In genomic region chr7:99711166-99711565, GRCm38 (mm10) we compare ENCODE assay signal across 12 mouse cellular contexts. TPM values are rescaled to one million over a fixed set of nuclear protein-coding genes. Genes with fewer than 3 reads are reported as not detected.
DNase-seq lines count a peak whose midpoint lies in the region; ATAC-seq lines count a peak whose summit lies in the region.
"Had no signal": no experiment of that assay in that cellular context is flagged by ENCODE, and none has a peak within 500 bp of the region (broad histone marks: within the 10 kb centered on the region; RNA-seq: fewer than 3 reads in every experiment).

Gene Slco2b1 (minus strand): TSS chr7:99711340.

- H3K9me3 ChIP-seq in kidney, embryonic 16.5 days (ENCODE audit: low read length) = no peaks in the 10 kb centered on the region
- H3K9me3 ChIP-seq in midbrain, embryonic 11.5 days (ENCODE audit: control insufficient read depth, low read length) = no peaks in the 10 kb centered on the region
- H3K9me3 ChIP-seq: G1E; liver, embryonic 13.5 days; midbrain, embryonic 13.5 days had no signal

- H3K4me2 ChIP-seq in kidney, embryonic 16.5 days (replicated peaks; ENCODE audit: low read depth, low read length) = no peak within 1 kb of the TSS
- no peak within 1 kb of the TSS for H3K4me2 ChIP-seq in midbrain, embryonic 11.5 days
- H3K4me2 ChIP-seq: liver, embryonic 13.5 days; midbrain, embryonic 13.5 days had no signal

- H3K4me1 ChIP-seq in kidney, embryonic 16.5 days (ENCODE audit: insufficient read depth, low read length) = peaks cover 13% of the 10 kb centered on the region
- H3K4me1 ChIP-seq in midbrain, embryonic 11.5 days (ENCODE audit: control insufficient read depth, insufficient read depth, low read length) = no peaks in the 10 kb centered on the region

- H3K9ac ChIP-seq in kidney, embryonic 16.5 days (replicated peaks; ENCODE audit: low read length) = no peak within 1 kb of the TSS
- H3K9ac ChIP-seq in midbrain, embryonic 11.5 days (ENCODE audit: low read length) = no peak within 1 kb of the TSS
- H3K9ac ChIP-seq: liver, embryonic 13.5 days; midbrain, embryonic 13.5 days had no signal

- H3K27ac ChIP-seq in kidney, embryonic 16.5 days (ENCODE audit: low read length) = no peak within 1 kb of the TSS
- H3K27ac ChIP-seq in midbrain, embryonic 11.5 days (ENCODE audit: low read depth, low read length) = no peak within 1 kb of the TSS
- H3K27ac ChIP-seq: liver, embryonic 13.5 days; midbrain, embryonic 13.5 days had no signal

- no peaks in the 10 kb centered on the region for H3K36me3 ChIP-seq in kidney, embryonic 16.5 days (ENCODE audit: insufficient read depth, low read length)
- no peaks in the 10 kb centered on the region for H3K36me3 ChIP-seq in midbrain, embryonic 11.5 days (ENCODE audit: control insufficient read depth, insufficient read depth, low read length)
- H3K36me3 ChIP-seq: G1E; liver, embryonic 13.5 days; midbrain, embryonic 13.5 days had no signal

- peak; percentile 42 for DNase-seq in kidney, postnatal 14 days
- DNase-seq in 416B (ENCODE audit: low read depth) = peak; percentile 97
- no peak for DNase-seq in adrenal gland, adult 8-10 months
- DNase-seq in layer of hippocampus, adult 8-10 months (ENCODE audit: low spot score in 2 of 2) = no peak
- no peak for DNase-seq in midbrain, embryonic 11.5 days (ENCODE audit: low spot score, missing footprints)
- DNase-seq in embryo, embryonic 10.5 days (ENCODE audit: low spot score) = no peak

- no peak for ATAC-seq in kidney, embryonic 16.5 days (ENCODE audit: low FRiP score, low TSS enrichment)
- ATAC-seq in midbrain, embryonic 11.5 days (ENCODE audit: low FRiP score) = no peak
- ATAC-seq in megakaryocyte-erythroid progenitor cell, adult 5-6 weeks (replicated peaks; ENCODE audit: low FRiP score, low TSS enrichment, poor library complexity, severe bottlenecking) = no peak
- ATAC-seq: midbrain, embryonic 13.5 days had no signal

- no peaks in the 10 kb centered on the region for H3K27me3 ChIP-seq in kidney, embryonic 16.5 days (ENCODE audit: insufficient read depth, low read length)
- no peaks in the 10 kb centered on the region for H3K27me3 ChIP-seq in midbrain, embryonic 11.5 days (ENCODE audit: control insufficient read depth, insufficient read depth, low read length)
- H3K27me3 ChIP-seq: midbrain, embryonic 13.5 days had no signal

- H3K4me3 ChIP-seq in kidney, embryonic 16.5 days (ENCODE audit: low read length) = no peak within 1 kb of the TSS
- H3K4me3 ChIP-seq in midbrain, embryonic 11.5 days (ENCODE audit: low read depth, low read length) = no peak within 1 kb of the TSS
- H3K4me3 ChIP-seq: erythroblast, embryonic 14.5 days; liver, embryonic 13.5 days; midbrain, embryonic 13.5 days had no signal

- 75% methylated on average over 8 of the region's 8 CpGs for WGBS in kidney, embryonic 16.5 days
- WGBS in midbrain, embryonic 11.5 days = 77% methylated on average over 8 of the region's 8 CpGs

RNA-seq across cellular contexts. Expression of gene Slco2b1, which starts in this region (rescaled TPM):
- 3.0 and 3.4 TPM in 2 replicates for polyA plus RNA-seq in kidney, embryonic 16.5 days (2015; fragmentation: Nextera tagmentation; extraction: Ambion mirVana)
- total RNA-seq in adrenal gland, adult 8-10 months (2022) = 10 to 100 TPM; 25.3 to 35.2 (median 31.5) TPM
- 10 to 100 TPM; 11.6 to 32.5 (median 21.0) TPM for total RNA-seq in layer of hippocampus, adult 8-10 months (2022)
- 2.3 and 2.5 TPM in 2 replicates for polyA plus RNA-seq in midbrain, embryonic 11.5 days (2014; fragmentation: Nextera tagmentation; extraction: Ambion mirVana)
- 0.64 TPM in 1 of 2 replicates, not detected in the other for total RNA-seq in megakaryocyte-erythroid progenitor cell, adult 5-6 weeks (2014; fragmentation: Nextera tagmentation)
- total RNA-seq in megakaryocyte-erythroid progenitor cell, adult 5-6 weeks (2017) = 0.11 TPM in 1 of 2 replicates, not detected in the other
- polyA plus RNA-seq: erythroblast, embryonic 14.5 days had no signal

Comparison
In these comparisons a context has a peak if more than half of its experiments do, and no peak if none do; other contexts are left out.
1. RNA of gene Slco2b1 (total RNA-seq): 25.3 to 35.2 TPM in adrenal gland, adult 8-10 months and 11.6 to 32.5 TPM in layer of hippocampus, adult 8-10 months; 0.11 to 0.64 TPM in megakaryocyte-erythroid progenitor cell, adult 5-6 weeks; every median in the first group is over 4 times any median in the second.
2. DNase-seq: peak in kidney, postnatal 14 days (single experiment) and 416B (single experiment); none in adrenal gland, adult 8-10 months (single experiment), layer of hippocampus, adult 8-10 months (0 of 2), midbrain, embryonic 11.5 days (single experiment) and embryo, embryonic 10.5 days (single experiment).